Mouse (Mus musculus) large intestine, adult 2 months (tissue): ENCODE data around the gene Sox6. TPM values are rescaled to one million over a fixed set of nuclear protein-coding genes. Genes with fewer than 3 reads are reported as not detected.
"Not testable (repeated sequence)": the region's sequence is repeated elsewhere in the genome, so short reads cannot be mapped to it uniquely, and the experiment has no call there.

ENCODE experiments used
- DNase-seq: peaks from one replicate; pipeline ENCODE4 v3.0.0-alpha.2; 2012; ENCODE audit warnings: low read depth, low spot score
- WGBS: fragments of 180-500 bp; shearing (Covaris S2); methylation state at CpG from one replicate; pipeline ENCODE4 v1.1.7; 2018; 5-methylcytosine and 5-hydroxymethylcytosine counted together
- polyA plus RNA-seq: library from polyadenylated mRNA; depleted of rRNA; stranded (reverse); fragments of >200 nt; gene quantifications from 2 replicates; pipeline ENCODE4 v1.2.3, GENCODE M21; 2012; rRNA removed

The Sox6 gene
- polyA plus RNA-seq = 7.5 and 19.2 TPM in 2 replicates

DNA sequence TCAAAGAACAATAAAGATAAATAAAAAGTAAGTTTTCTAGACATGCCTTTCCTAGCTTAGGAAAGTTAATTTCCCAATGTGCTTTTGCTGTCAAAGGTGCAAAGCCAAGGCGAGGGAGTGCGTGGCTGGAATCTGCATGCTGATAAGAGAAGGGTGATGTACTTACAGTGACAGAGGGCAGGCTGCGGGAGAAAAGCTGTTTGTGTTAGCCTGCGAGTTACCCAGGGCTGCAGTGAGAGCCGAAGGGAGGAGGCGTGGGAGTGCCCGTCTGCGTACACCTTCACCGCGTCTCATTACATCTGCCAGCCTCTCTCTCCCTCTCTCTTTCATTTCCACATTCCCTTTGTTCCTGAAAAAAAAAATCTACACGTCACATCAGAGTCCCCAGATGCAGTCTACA is at the start of gene Sox6:
Gene Sox6 (minus strand): TSS at position 286 of the 400 bp plus-strand sequence.
- 5% methylated on average over 11 of the region's 11 CpGs for WGBS
- no peak for DNase-seq

DNA sequence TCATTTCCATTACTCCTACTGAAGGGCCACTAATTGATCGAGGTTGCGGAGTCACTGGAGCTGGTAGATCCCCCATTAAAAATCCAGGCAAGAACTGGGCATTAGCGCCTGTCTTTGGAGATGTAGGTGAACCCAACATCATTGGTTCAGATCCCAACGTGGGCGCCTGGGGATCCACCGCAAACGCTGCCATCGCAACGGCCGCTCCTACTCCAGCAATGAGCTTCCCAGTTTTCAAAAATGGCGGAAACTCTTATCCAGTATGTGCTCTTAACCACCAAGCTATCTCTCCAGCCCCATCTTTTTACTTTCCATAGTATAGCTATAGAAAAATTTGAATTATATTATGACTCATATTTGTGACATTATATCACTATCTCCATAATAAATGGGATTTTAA is 45.8 kb upstream of the Sox6 start, which contains the start of gene Gm4353:
Gene Gm4353 (minus strand): TSS at position 270 of the 400 bp plus-strand sequence.
- not testable (repeated sequence) for DNase-seq
- 95% methylated on average over 11 of the region's 11 CpGs for WGBS

DNA sequence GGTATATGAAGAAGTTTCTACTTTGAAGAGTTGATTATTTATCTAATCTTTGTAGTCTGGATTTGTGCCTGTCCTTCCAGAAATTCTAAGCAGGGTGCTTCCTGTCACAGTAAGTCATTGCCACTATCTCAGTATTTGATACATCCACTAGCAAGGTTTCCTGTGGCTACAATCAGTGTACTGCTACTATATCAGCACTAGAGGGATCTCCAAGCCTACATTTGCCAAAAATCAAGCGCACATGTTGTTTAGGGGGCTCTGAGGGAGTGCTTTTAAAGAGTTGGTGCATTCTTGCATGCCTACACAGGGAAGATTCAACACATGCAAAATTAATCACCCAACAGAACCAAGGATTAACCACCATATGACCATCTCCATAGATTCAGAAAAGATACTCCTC is 22.1 kb upstream of the Sox6 start:
- WGBS = 55% methylated on average over 1 of the region's 1 CpGs
- no peak for DNase-seq

DNA sequence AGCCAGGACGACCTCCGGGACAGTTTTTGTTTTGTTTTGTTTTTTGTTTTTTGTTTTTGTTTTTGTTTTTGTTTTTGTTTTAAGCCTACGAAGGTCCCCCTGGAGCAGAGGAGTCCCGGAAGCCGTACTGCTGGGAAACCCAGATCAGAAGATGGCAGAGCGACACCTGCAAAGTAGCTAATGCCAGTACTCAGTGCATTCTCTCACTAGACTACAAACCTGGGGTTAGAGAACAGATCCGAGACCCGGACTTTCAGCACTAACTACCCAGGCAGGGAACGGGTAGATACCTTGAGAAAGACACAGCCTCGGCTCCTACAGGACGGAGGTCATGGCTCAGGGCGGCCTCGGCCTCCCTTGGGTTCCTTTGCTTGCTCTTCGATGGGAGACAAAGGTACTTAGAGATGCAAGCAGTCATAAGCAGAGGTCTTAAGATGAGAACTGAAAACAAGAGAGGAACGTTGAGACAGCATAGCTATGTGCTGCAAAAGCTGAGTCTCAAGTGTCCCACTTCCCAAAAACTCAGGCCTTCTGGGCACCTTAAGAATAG is 1.9 kb upstream of the Sox6 start:
- DNase-seq = no peak
- WGBS = 35% methylated on average over 15 of the region's 15 CpGs

DNA sequence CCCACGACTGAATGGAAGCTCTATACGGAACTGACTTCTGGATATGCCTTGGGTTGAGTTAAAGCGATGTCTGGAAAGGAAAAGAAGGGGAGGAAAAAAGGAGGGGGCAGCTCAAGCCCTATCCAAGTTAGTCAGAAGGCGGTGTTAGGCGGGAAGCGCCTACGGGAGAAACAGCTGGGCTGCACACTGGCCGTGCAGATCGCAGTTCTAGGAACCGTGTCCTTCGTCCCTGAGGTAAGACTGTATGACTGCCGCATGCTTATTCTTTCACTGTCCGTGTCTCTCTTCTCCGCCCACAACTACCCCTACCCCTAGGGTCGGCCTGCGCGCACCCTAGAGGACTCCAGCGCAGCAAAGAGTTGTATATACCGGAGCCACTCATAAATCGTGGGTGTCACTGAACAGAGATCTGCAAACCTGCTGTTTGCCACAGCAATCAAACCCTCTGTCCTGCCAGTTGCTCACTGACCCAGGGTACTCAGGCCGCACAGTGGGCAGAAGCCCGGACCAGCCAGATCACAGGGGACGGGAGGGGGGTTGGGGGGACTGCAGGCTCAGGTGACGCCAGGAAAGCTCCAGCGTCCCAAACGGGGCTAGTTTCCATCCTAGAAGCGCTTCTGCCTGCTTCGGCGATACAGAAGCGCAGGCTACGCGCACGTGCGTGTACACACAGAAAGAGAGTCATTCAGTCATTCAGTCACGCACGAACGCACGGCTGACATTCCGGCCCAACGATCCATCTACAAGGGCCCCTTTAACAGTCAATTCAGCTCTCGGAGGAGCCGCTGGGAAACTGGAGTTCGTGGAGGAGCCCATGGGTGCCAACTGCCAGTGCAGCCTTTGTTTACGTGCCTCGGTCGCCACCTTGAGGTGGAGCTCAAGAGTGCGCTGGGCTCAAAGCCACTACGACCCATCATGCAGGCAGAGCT is 1.2 kb upstream of the Sox6 start:
- no peak for DNase-seq
- WGBS = under 1% methylated on average over 48 of the region's 48 CpGs

DNA sequence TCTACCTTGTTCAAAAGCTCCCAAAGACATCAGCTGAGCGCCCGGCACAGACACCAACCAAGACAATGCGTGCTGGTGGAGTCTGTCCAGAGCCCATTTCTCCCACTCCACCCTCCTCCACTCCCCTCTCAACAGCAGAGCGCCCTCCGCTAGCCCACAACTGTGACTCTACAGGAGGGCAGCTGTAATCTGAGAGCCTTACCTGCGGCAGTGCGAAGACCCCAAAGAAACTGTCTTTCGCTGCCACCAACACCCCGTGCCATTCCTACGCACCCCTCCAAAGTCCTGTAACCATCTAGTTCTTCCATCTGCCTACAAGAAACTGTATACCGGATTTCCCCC is 571 bp upstream of the Sox6 start, which contains the start of gene 1110004F10Rik:
Gene 1110004F10Rik (plus strand): TSS at position 202 of the 342 bp plus-strand sequence.
- WGBS = 4% methylated on average over 11 of the region's 11 CpGs
- no peak for DNase-seq

DNA sequence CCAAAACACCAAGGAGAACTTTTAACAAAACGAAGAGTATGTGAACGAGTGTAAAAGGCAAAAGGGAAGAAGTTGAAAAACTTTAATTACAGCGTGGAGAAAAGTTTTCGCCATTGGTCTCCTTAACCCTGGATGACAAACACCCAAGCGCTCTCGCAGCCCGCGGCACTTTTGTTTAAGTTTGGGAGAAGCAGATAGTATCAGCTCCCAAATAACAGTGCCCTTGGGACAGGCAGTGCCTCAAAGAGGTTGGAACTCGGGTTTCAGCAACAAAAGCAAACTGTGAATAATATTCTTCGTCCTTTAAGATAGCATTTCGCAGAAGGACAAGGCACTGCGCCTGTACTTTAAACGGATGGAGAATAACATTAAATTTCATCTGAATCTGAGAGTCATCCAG is 572 bp downstream of the Sox6 start:
- DNase-seq = no peak
- WGBS = 17% methylated on average over 13 of the region's 13 CpGs

DNA sequence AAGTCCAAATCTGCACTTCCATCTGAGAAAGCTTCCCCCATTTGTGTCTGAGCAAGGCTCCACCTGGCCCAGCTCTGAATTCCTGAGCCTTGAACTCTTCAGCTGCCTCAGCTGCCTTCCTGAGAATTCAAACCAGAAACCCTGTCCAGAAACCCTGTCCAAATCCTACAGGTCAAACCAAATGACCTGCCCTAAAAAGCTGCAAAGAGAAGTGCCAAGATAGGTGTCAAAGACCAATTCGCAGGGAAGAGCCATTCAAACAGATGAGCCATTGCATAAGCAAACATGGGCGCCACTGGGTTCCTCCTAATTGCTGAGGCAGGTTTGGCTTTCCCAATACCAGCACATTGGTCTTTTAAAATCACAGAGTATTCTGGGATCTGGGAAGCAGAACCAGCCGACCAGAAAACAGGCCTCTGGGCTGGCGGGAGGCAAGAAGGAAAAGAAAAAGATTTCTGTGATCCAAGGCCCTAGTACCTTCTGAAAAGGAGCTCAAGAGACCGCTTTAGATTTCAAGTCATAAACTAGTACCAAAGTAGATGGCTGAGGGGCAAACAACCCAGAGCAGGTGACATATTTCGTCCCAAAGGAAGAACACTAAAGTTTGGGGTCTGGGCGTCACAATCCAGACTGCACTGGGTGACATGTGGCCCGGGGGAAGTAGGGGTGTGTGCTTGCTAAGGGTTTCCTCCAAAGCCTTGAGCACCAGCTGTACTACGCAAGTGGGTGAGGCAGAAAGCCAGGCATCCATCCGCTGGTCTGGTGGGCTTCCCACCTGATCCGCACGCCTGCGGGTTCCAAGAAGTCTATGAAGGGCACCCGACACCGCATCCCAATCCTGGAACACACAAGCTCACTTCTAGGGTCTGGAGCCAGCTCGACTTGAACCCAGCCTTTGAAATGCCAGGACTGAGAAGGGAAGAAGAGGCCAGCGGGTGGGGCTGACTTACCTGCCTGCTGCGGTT is 1.7 kb downstream of the Sox6 start:
- DNase-seq = no peak
- 72% methylated on average over 18 of the region's 18 CpGs for WGBS

DNA sequence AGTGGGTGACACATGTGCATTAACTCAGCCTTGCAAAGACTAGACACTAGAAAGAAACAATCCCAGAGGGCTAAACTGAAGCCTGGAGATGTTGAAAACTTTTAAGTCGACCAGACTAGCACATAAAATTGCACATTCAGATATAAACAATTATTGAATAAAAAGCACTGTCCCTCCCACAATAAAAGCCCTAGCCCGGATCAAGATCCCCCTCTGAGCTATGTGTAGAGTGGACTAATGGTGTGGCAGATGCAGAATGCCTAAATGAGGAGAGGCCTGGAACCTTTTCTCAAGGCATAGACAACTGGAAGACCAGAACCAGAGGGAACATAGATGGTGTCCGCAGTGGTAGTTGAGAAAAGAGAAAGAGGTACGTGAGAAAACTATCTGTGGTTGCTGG is 3.1 kb downstream of the Sox6 start:
- 85% methylated on average over 4 of the region's 4 CpGs for WGBS

DNA sequence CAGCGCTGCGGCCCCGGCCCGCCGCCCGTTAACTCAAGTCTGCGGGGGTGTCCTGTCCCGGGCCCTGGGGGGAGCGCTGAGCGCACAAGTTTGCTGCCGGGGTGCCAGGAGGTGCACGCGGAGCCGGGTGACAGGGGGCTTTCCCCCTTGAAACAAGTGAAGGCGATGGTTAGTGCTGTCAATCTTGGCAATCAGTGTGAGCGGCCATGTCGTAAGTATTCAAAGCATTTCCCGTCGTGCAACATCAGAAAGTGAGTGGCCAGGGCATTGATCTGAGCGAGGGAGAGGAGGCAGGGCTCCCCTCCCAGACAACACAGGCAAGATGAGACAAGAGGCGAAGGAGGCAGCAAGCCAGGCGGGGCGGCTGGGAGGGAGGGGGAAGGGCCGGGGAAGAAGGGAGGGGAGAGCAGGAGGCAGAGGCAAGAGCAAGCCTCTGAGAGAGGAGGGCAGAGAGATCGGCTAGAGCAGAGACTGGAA is 4.3 kb downstream of the Sox6 start:
- 2% methylated on average over 25 of the region's 25 CpGs for WGBS
- DNase-seq = no peak

More for the DNA sequence above, 3.1 kb downstream of the Sox6 start:
- DNase-seq = no peak

DNA sequence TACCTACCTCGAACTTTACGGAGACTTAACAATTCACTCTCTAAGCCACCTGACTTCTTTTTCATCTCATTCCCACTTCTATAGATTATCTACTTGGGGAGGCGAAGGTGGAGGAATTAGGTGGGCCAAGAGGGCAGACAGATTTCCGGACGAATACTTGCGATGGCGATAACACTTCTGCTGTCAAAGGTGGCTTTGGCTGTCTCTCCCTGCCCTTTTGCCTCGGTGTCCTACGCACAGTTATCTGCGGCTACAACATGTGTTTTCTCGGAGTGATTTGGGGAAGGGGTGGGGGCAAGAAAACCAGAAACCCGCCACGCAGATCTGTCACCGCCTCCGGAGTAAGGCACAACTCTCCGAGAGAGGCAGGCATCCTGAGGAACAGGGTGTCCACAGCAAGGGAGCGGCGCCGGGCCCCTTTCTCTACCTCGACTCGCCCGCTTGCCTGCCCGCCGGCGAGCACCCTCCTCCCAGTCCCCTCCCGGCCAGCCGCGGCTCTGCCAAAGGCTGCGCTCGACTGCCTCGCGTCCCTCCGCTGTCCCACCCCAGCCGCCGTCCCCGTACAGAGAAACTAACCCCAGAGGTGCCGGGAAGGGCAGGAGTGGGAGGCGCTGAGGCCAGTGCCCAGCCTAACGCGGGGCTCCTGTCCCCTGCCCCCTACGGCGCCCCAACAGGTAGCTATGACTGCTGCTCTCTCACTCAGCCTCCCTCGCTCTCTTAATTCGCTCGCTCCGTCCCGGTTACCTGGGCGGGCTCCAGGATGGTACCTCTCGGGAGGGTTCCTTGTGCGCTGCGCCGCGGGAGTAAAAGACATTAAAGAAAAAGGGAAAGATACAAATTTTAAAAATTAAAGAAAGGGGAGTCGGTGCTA is 5.0 kb downstream of the Sox6 start:
- DNase-seq = no peak
- under 1% methylated on average over 54 of the region's 54 CpGs for WGBS

DNA sequence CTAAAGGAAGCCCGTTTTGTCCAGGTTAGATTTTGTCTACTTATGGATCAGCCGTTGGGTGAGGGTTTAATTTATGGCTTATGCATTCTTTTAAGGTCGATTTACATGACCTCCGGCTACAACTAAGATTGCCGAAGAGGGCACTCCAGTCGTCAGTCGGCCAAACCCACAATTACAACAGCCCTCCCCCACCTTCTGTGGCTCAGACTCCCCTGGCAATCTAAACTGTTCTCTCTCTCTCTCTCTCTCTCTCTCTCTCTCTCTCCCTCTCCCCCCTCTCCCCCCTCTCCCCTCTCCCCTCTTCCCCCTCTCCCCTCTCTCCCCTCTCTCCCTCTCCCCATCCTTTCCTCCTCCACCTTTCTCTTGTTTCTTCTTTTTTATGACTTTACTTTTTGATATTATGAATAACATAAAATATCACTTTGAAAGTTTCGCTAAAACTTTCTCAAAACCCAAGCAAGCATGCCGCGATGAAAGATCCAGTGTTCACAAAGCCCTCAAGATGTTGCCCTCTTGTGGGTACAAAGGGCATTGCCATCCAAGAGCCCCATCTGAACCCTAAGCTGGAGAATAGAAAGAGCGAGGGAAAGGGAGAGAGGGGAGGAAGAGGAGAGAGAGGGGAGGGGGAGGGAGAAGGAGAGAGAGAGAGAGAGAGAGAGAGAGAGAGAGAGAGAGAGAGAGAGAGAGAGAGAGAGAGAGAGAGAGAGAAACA is 5.8 kb downstream of the Sox6 start:
- under 1% methylated on average over 11 of the region's 11 CpGs for WGBS
- no peak for DNase-seq

DNA sequence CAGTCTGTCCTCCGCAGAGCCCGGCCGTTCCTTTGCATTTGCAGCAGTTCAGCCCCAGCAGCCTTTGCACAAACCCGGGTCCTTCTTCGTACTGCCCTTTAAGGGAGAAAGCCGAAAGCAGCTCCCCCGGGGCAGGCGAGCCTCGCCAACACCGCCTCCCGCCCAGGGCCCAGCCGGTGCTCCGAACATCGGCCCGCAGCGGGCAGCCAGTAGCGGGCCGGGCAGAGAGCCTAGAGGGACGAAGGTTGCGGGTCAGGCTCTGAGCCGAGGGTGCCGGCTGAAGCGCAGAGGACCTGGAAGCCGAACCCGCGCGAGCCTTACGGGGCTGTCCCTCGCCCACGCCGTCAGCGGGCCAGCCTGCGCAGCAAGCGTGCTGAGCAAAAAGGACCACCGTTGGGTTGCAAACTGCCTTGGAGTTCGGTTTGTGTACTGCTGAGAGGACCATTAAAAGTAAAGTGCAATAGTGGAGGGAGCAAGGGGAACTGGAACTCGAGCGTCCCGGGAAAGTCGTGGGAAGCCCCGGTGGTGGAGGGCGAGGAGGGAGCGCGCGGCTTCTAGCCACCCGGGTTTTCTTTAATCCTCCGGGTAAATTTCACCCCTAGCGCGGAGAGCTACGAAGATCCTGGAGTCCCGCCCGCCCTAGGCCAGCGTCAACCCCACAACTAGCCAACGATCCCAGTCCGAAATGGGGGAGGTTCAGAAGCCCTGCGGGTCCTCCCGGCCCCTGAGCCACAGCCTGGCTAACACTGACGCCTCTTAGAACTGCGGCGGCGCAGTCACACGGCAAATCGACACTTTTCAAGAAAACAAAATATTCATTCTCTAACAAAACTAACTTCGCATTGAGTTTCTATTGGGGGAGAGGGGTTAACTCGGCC is 6.6 kb downstream of the Sox6 start:
- WGBS = 1% methylated on average over 65 of the region's 65 CpGs
- DNase-seq = no peak

DNA sequence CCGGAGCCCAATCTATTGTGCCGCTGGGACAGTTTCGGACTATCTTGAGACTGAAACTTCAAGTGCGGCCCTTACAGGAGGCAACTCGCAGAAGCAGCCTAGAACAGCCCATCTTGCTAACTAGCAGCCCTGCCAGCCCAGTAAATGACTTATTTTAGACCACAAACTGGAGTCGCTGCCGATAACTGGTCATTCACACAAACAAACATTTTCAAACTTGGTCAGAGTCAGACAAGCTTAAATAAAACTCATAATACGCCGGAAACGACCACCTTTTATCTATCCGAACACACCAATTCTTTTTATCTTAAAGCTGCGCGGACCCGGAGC is 7.2 kb downstream of the Sox6 start:
- DNase-seq = no peak
- 16% methylated on average over 14 of the region's 14 CpGs for WGBS

DNA sequence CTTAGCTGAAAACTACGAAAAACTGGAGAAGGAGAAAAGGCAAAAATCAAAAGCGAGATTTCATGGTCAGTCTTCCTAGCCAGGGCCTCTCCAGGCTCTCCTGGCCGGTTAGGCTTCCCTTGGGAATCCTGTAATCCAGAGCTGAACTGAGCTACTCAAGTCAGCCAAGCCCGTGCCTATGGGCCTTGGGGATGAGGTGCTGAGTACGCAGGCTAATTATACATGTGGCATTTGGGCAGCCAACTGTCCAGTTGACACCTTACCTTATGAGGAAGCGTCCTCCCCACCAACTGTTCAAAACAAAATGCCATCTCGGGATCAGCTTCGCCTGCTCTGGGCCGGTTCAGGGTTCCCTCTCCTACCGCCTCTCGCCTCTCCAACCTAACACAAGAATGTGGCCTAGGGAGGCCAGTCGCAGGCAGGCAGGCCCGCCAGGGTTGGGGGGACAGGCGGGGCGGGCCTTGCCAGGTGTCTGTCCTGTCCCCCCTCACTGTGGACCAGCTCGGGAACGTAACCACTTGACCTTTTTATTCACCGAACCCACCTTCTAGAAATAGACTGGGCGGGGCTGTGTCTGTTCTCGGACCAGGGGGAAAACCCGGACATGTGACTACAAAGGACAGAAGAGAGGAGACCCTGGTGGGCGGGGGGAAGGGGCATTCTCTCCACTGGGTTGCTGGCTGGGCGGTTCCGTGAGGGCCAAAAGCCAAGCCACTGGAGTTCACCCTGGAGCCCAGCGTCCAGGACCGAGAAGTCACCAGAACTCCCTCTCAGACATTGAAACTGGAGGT is 7.8 kb downstream of the Sox6 start:
- WGBS = 74% methylated on average over 26 of the region's 26 CpGs
- DNase-seq = no peak

DNA sequence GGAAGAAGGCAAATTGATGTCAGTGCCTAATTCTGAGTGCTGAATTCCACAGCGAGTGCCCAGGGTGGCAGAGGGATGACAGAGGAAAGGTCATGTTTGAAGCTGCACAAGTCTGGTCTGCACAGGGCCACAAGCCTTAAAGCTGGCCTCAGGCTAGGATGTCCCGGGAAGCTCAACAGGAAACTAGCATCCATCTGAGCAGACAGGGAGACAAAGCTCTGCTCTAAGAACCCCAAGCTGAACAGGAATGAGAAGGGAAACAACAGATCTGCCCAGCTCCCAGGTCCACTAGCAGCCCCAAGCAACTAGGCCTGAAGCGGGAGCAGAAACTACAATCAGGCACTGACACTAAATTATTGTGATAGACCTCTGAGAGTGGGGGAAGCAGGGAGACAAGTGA is 8.6 kb downstream of the Sox6 start:
- no peak for DNase-seq
- 89% methylated on average over 3 of the region's 3 CpGs for WGBS

DNA sequence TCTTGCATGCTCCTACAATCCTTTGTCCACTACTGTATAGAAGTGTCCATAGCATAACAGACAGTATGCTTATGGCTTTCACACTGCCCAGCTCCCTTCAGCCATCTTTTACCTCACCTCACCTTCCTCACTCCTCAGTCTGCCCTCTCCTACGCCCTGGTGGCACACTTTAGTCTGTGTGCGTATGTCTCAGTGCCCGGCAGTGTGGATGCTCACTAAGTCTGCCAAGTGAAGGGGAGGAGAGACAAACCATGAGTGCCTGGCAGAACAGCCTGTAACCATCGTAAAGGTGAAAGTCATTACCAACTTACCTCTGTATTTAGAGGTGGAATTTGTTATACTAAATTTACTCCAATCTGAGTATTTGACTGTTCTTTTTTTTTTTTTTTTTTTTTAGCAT is 35.9 kb downstream of the Sox6 start:
- no peak for DNase-seq
- WGBS = 86% methylated on average over 4 of the region's 4 CpGs
